Mouse (Mus musculus) cerebellum, adult 11 months (tissue): Measurements from ENCODE around the gene Reg3a.
"Not testable (repeated sequence)": the region's sequence is repeated elsewhere in the genome, so short reads cannot be mapped to it uniquely, and the experiment has no call there.

ENCODE experiments used
- DNase-seq: peaks from one replicate; pipeline ENCODE4 v3.0.0; 2022

The Reg3a gene

DNA sequence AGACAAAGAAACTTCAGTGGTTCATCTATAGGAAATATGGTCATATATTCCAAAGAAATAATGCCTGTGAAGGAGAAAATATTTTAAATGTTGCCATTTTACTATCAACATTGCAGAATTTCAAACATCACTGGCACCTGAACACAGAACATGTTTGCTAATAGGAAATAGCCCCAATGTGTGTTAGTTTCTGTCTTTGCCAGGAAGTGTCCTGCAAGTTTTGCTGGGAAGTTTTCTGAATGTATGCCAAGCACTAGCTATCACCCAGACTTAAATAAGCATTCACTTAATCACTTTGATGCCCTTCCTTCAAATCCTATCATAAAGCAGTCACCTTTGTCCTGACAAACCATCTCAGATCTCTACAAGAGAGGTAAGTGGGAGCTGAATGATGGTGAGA is at the start of gene Reg3a:
Gene Reg3a (plus strand): TSS at position 301 of the 400 bp plus-strand sequence.
- no peak for DNase-seq

DNA sequence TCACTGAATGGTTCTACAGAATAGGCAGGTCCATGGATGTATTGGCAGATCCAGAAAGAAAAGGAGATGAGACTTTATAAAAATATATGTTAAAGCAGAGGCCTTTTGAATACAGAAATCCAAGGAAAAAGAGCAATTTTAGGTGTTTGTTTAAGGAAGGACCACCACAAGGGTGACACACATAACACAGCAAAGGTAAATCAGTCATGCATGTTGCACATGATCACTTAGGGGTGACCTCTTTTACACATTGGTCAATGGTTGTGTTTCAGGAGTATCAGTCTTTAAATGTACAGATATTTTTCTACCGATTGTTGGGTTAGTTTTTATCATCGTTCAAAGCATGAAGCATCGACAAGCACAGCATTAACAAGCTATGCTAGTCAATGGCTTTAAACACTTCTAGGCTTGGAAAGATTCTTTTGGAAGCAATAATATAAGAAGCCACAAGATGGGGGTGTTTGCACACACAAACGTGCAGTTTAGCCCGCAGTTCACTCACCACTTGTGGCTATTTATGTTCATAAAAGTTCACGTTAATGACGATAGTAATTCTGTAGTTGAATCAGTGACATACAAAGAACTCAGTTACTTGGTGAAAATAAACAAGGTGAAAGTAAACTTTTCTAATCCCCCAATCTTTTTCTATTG is 48.5 kb upstream of the Reg3a start:
- DNase-seq = no peak

DNA sequence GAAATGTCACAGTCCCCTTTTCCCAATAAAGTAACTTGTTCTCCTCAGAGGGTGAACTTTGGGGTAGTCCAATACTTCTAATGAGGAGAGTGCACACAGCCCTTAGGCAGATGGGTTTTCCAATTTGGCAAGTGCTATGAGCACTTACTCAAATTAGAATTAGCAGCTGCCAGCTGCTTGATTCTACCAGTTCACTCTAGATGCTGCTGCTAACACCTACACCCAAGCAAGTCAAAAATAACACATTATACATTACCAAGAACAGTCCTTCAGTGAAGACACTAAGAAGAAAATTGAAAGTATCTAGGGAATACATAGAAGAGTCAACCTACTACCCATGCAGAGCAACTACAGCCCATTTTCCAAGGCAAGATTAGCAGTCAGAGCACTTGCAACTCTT is 40.2 kb upstream of the Reg3a start:
- DNase-seq = no peak

DNA sequence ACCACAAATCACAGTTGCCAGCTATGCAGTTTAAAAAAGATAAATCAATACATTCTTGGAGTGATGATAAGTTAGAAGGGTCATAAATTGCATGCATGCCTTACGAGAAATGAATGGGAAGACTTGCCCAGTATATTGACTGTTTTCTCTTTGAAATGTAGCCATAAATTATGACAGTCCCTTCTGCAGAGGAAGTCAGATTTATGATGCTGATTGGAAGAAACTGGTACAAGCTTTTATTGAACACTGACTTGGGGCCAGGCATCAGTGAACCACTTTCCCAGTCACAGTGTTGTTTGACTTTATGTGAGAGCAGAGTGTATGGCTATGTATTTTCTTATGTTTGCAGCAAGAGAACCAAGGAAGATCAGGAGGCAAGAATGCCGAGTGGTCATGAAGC is 38.8 kb upstream of the Reg3a start:
- DNase-seq = no peak

DNA sequence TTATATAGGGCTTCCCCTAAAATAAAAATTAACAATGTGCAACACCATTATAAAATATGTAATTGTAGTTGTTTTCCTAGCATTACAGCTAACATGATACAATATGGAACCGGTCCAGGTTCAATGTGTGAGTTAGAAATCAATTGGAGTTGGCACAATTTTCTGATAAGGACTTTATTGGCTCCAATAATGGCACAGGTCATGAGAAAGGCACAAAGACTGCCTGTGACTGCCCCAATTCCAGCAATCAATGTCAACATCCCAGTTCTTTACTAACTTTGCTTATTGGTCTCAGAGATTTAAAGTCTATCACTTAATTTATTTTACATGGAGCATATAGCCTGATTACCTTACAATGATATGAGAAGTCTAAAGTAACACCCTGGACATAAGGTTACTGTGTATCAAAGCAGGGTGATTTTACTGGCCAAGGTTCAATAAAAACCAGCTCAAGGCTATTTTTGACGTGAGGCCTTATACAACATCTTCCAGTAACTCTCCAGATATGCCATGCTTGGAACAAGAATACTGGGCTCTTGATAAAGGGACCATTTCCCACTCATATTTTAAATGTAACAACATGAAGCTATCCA is 18.4 kb upstream of the Reg3a start:
- no peak for DNase-seq

DNA sequence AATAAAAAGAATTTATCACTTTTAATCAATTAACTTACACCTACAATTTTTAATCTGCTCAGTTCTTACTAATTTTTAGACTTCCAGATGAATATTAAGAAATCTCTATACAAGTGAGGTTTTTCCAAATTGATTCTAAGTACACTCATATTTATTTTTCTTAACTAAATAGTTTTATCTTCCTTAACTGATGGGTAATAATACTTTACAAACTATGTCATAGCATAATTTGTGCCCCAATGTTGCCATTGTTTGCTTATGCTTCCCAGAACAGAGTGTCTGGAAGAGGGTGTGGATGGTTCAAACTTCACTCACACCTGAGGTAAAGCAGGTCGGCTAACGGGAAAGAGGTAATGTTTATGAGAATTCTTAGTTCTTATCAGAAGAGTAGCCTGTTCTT is 10.2 kb upstream of the Reg3a start, which contains the start of gene Reg3b:
Gene Reg3b (plus strand): TSS at position 301 of the 400 bp plus-strand sequence.
- no peak for DNase-seq

DNA sequence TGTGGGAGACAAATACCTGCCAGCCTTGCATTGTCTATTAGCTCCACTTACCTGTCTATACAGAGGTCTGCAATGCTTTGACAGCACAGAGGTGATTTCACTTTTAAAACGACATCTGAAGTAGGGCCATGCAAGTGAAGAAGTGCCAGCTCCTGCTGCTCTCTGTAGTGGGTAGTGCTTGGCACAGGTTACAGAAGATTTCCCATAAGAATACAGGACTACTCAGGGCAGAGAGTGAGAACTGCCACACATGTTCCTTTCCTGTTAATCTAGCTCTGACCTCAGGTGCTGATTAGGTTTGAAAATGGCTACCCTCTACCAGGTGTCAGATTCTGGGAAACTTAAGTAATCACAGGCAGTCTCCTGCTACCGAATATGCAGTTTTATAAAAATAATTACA is 1.7 kb upstream of the Reg3a start, which contains the start of gene Reg3d:
Gene Reg3d (minus strand): TSS at position 101 of the 400 bp plus-strand sequence.
- no peak for DNase-seq

DNA sequence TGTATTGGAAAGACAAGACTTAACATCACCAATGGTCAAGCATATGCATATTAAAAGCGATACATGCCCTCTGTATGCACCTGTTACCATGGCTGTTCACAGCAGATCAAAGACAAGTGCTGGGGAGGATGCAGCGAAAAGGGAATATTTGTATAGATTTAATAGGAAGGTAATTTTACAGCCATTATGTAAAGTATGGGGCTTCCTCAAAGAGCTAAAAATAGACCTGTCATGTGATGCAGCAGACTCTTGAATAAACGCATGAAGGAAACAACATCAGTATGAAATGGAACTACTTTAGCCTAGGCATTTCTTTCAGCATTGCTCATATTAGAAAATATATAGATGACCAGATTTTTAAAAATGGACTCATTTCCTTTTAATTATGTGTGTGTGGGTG is 5.1 kb downstream of the Reg3a start:
- DNase-seq = no peak

DNA sequence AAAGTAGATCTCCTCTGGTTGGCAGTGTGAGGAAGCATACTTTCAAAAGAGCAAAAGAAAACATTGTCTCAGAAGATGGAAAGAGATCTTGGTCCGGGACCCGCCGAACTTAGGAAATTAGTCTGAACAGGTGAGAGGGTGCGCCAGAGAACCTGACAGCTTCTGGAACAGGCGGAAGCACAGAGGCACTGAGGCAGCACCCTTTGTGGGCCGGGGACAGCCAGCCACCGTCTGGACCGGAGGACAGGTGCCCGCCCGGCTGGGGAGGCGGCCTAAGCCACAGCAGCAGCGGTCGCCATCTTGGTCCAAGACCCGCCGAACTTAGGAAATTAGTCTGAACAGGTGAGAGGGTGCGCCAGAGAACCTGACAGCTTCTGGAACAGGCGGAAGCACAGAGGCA is 14.8 kb downstream of the Reg3a start, which contains the start of gene Reg2:
Gene Reg2 (plus strand): TSS at position 301 of the 400 bp plus-strand sequence.
- DNase-seq = not testable (repeated sequence)

DNA sequence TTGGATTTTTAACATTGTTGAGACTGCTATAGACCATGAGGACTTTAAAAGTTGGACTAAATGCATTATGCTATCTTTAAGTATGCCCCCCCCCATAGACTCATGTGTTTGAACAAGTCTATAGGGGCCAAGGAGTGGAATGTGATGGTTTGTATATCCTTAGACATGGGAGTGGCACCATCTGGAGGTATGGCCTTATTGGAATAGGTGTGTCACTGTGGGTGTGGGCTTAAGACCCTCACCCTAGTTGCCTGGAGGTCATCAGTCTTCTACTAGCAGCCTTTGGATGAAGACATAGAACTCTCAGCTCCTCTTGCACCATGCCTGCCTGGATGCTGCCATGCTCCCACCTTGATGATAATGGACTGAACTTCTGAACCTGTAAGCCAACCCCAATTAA is 41.9 kb downstream of the Reg3a start, which contains the start of gene Reg1:
Gene Reg1 (plus strand): TSS at position 301 of the 400 bp plus-strand sequence.
- DNase-seq = not testable (repeated sequence)

DNA sequence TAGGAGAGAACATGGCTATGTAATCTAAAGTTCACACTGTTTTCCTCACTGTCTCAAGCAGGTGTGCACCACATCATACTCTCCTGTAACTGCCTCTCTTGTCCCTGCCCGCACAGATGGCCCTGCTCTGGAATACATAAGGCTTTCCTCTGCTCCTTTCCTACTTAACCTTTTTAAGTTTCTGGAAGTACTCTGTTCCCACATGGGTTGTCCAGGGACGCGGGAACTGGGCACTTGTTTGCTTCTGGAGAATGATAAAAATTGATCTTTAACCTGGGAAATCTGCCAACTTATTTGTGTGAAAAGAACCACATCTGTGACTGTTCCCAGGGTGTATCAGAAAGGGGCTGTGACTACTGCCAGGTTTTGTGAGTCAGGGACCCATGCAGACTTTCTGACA is 45.0 kb downstream of the Reg3a start:
- no peak for DNase-seq
